ENCODE assay signal across 19 mouse cellular contexts in genomic region chr14:104380986-104381385, GRCm38 (mm10).
DNase-seq lines count a peak whose midpoint lies in the region; ATAC-seq and TF ChIP-seq lines count a peak whose summit lies in the region.
"Had no signal": no experiment of that assay in that cellular context is flagged by ENCODE, and none has a peak within 500 bp of the region (broad histone marks: within the 10 kb centered on the region; RNA-seq: fewer than 3 reads in every experiment).

No protein-coding gene starts in this region.

- H3K36me3 ChIP-seq in hindbrain, embryonic 16.5 days (ENCODE audit: control insufficient read depth, insufficient read depth, low read length) = no peaks in the 10 kb centered on the region
- no peaks in the 10 kb centered on the region for H3K36me3 ChIP-seq in neural tube, embryonic 13.5 days
- H3K36me3 ChIP-seq in thymus, adult 2 months (ENCODE audit: control insufficient read depth, insufficient read depth, low read length) = no peaks in the 10 kb centered on the region
- H3K36me3 ChIP-seq: embryonic facial prominence, embryonic 12.5 days; G1E; heart, embryonic 12.5 days; intestine, embryonic 15.5 days; kidney, embryonic 15.5 days had no signal

- ATAC-seq in hindbrain, embryonic 16.5 days = peak; percentile 93
- ATAC-seq in neural tube, embryonic 13.5 days (ENCODE audit: low read depth) = peak; percentile 82; the same call in 1 of the 2 replicates
- ATAC-seq: CD4-positive, CD25-positive, alpha-beta regulatory T cell, adult 4 months; intestine, embryonic 15.5 days had no signal

- H3K9me3 ChIP-seq in hindbrain, embryonic 16.5 days (ENCODE audit: control insufficient read depth, low read length) = no peaks in the 10 kb centered on the region
- H3K9me3 ChIP-seq in neural tube, embryonic 13.5 days = no peaks in the 10 kb centered on the region
- H3K9me3 ChIP-seq: embryonic facial prominence, embryonic 12.5 days; heart, embryonic 12.5 days; intestine, embryonic 15.5 days; kidney, embryonic 15.5 days had no signal

- peak; percentile 16 for DNase-seq in embryo, embryonic 10 days (ENCODE audit: low spot score)
- DNase-seq in embryo, embryonic 11 days = no peak
- peak; percentile 4 for DNase-seq in brain, adult 2 months (ENCODE audit: low read depth, low spot score)
- no peak for DNase-seq in thymus, adult 2 months
- no peak for DNase-seq in spleen, postnatal 4 days (ENCODE audit: low spot score in 2 of 2)
- DNase-seq in right cerebral cortex, postnatal 14 days = no peak
- DNase-seq: cerebellum, adult 2 months; lung, embryonic 14.5 days; thymus, postnatal 14 days had no signal

- no peak for TF ChIP-seq CTCF in thymus, adult 2 months (IDR thresholded peaks at IDR 0.05; ENCODE audit: borderline replicate concordance, control insufficient read depth, extremely low read depth, insufficient read depth, low read length, poor library complexity)

- H3K27ac ChIP-seq in hindbrain, embryonic 16.5 days (ENCODE audit: low read depth, low read length) = no peak overlapping the region
- no peak overlapping the region for H3K27ac ChIP-seq in neural tube, embryonic 13.5 days (replicated peaks)
- H3K27ac ChIP-seq in thymus, adult 2 months (ENCODE audit: control insufficient read depth, insufficient read depth, low read length) = no peak overlapping the region
- H3K27ac ChIP-seq: embryonic facial prominence, embryonic 12.5 days; intestine, embryonic 15.5 days; kidney, embryonic 15.5 days; macrophage had no signal

- H3K4me2 ChIP-seq in hindbrain, embryonic 16.5 days (ENCODE audit: low read length) = no peak overlapping the region
- H3K4me2 ChIP-seq in neural tube, embryonic 13.5 days = no peak overlapping the region
- H3K4me2 ChIP-seq: embryonic facial prominence, embryonic 12.5 days; heart, embryonic 12.5 days; intestine, embryonic 15.5 days; kidney, embryonic 15.5 days; liver, embryonic 11.5 days; lung, embryonic 14.5 days had no signal

- no peak overlapping the region for H3K4me3 ChIP-seq in hindbrain, embryonic 16.5 days (ENCODE audit: low read length)
- H3K4me3 ChIP-seq in neural tube, embryonic 13.5 days = no peak overlapping the region
- no peak overlapping the region for H3K4me3 ChIP-seq in thymus, adult 2 months (ENCODE audit: control insufficient read depth, insufficient read depth, low read length)
- H3K4me3 ChIP-seq: embryonic facial prominence, embryonic 12.5 days; heart, embryonic 12.5 days; intestine, embryonic 15.5 days; kidney, embryonic 15.5 days had no signal

- 30% methylated on average over 5 of the region's 5 CpGs for WGBS in hindbrain, embryonic 16.5 days
- 40% methylated on average over 5 of the region's 5 CpGs for WGBS in neural tube, embryonic 13.5 days
- WGBS in thymus, adult 2 months = 84% methylated on average over 5 of the region's 5 CpGs

- H3K4me1 ChIP-seq in hindbrain, embryonic 16.5 days (ENCODE audit: control insufficient read depth, insufficient read depth, low read depth, low read length) = no peaks in the 10 kb centered on the region
- H3K4me1 ChIP-seq in neural tube, embryonic 13.5 days (replicated peaks) = peaks cover 10% of the 10 kb centered on the region
- no peaks in the 10 kb centered on the region for H3K4me1 ChIP-seq in thymus, adult 2 months (replicated peaks; ENCODE audit: control insufficient read depth, insufficient read depth, low read length)
- H3K4me1 ChIP-seq: embryonic facial prominence, embryonic 12.5 days; heart, embryonic 12.5 days; intestine, embryonic 15.5 days; kidney, embryonic 15.5 days had no signal

- no peak for TF ChIP-seq POLR2A in thymus, adult 2 months (IDR thresholded peaks at IDR 0.05; ENCODE audit: control insufficient read depth, extremely low read depth, insufficient read depth, low read length, poor library complexity)

- H3K9ac ChIP-seq in hindbrain, embryonic 16.5 days (ENCODE audit: low read depth, low read length) = no peak overlapping the region
- H3K9ac ChIP-seq in neural tube, embryonic 13.5 days = no peak overlapping the region
- H3K9ac ChIP-seq: embryonic facial prominence, embryonic 12.5 days; heart, embryonic 12.5 days; intestine, embryonic 15.5 days; kidney, embryonic 15.5 days; lung, embryonic 14.5 days had no signal

- no peaks in the 10 kb centered on the region for H3K27me3 ChIP-seq in hindbrain, embryonic 16.5 days (replicated peaks; ENCODE audit: control insufficient read depth, insufficient read depth, low read length)
- H3K27me3 ChIP-seq in neural tube, embryonic 13.5 days = no peaks in the 10 kb centered on the region
- H3K27me3 ChIP-seq in thymus, adult 2 months (ENCODE audit: control insufficient read depth, insufficient read depth, low read length) = no peaks in the 10 kb centered on the region
- H3K27me3 ChIP-seq: embryonic facial prominence, embryonic 12.5 days; heart, embryonic 12.5 days; intestine, embryonic 15.5 days; kidney, embryonic 15.5 days had no signal

Comparison
In these comparisons a context has a peak if more than half of its experiments do, and no peak if none do; other contexts are left out.
1. DNase-seq: peak in embryo, embryonic 10 days (single experiment) and brain, adult 2 months (single experiment); none in embryo, embryonic 11 days (single experiment), thymus, adult 2 months (single experiment), spleen, postnatal 4 days (0 of 2) and right cerebral cortex, postnatal 14 days (single experiment).